Mouse (Mus musculus): ENCODE data around the gene Utp14b. TPM values are rescaled to one million over a fixed set of nuclear protein-coding genes. Genes with fewer than 3 reads are reported as not detected.

Utp14b gene
- 1 to 10 TPM; 4.0 to 8.7 (median 5.4) TPM for total RNA-seq (2022)

GRCm38 (mm10) chr1:78657671-78658440 is at the start of gene Utp14b, which contains the start of gene Acsl3:
TSS of gene Utp14b (plus strand) at chr1:78658038.
TSS of gene Acsl3 (plus strand) at chr1:78657825.
- peak; percentile 95 for DNase-seq

- DNase-seq: no peak
These were observed 48.5 kb upstream of the Utp14b start for GRCm38 (mm10) chr1:78609134-78609907.

- no peak for DNase-seq
These were observed 46.8 kb upstream of the Utp14b start for GRCm38 (mm10) chr1:78611039-78611438.

GRCm38 (mm10) chr1:78612959-78613358 is 44.9 kb upstream of the Utp14b start:
- DNase-seq: no peak

- no peak for DNase-seq
These were observed 33.5 kb upstream of the Utp14b start for GRCm38 (mm10) chr1:78624352-78624751.

GRCm38 (mm10) chr1:78634486-78634885 is 23.4 kb upstream of the Utp14b start:
- DNase-seq: no peak

- DNase-seq: no peak
These were observed 17.0 kb upstream of the Utp14b start for GRCm38 (mm10) chr1:78640871-78641270.

GRCm38 (mm10) chr1:78641791-78642190 is 16.0 kb upstream of the Utp14b start:
- DNase-seq: no peak

- DNase-seq: no peak
These were observed 15.6 kb upstream of the Utp14b start for GRCm38 (mm10) chr1:78642197-78642596.

- no peak for DNase-seq
These were observed 10.4 kb upstream of the Utp14b start for GRCm38 (mm10) chr1:78647317-78647885.

- no peak for DNase-seq
These were observed 8.4 kb upstream of the Utp14b start for GRCm38 (mm10) chr1:78649269-78650061.

GRCm38 (mm10) chr1:78656472-78656871 is 1.4 kb upstream of the Utp14b start:
- peak; percentile 65 for DNase-seq

- no peak for DNase-seq
These were observed 713 bp upstream of the Utp14b start for GRCm38 (mm10) chr1:78657021-78657629.

- DNase-seq: no peak
These were observed 817 bp downstream of the Utp14b start for GRCm38 (mm10) chr1:78658441-78659269.

- DNase-seq: no peak
These were observed 1.5 kb downstream of the Utp14b start for GRCm38 (mm10) chr1:78659270-78659823.

- DNase-seq: no peak
These were observed 6.5 kb downstream of the Utp14b start for GRCm38 (mm10) chr1:78664326-78664725.

- DNase-seq: no peak
These were observed 8.2 kb downstream of the Utp14b start for GRCm38 (mm10) chr1:78665954-78666499.

GRCm38 (mm10) chr1:78666585-78666984 is 8.7 kb downstream of the Utp14b start:
- no peak for DNase-seq

GRCm38 (mm10) chr1:78682291-78682690 is 24.5 kb downstream of the Utp14b start:
- no peak for DNase-seq

GRCm38 (mm10) chr1:78684128-78684527 is 26.3 kb downstream of the Utp14b start:
- no peak for DNase-seq

Data from adrenal gland, adult 8-10 months (tissue).